Mouse (Mus musculus) spleen, adult 2 months (tissue): ENCODE data around the gene Crxos.

ENCODE experiments used
- CTCF ChIP-seq: fragments of 200-500 bp; IDR thresholded peaks from 2 replicates; pipeline ENCODE4 v1.5.1; 2011; ENCODE audit warnings: mild to moderate bottlenecking, inconsistent platforms; ENCODE audit not compliant: insufficient read depth, insufficient read length, insufficient replicate concordance; ENCODE audit errors: extremely low read depth
- POLR2A ChIP-seq: fragments of 200-500 bp; IDR thresholded peaks from 2 replicates; pipeline ENCODE4 v1.6.1; 2011; ENCODE audit warnings: low read depth, low read length, inconsistent platforms

DNA sequence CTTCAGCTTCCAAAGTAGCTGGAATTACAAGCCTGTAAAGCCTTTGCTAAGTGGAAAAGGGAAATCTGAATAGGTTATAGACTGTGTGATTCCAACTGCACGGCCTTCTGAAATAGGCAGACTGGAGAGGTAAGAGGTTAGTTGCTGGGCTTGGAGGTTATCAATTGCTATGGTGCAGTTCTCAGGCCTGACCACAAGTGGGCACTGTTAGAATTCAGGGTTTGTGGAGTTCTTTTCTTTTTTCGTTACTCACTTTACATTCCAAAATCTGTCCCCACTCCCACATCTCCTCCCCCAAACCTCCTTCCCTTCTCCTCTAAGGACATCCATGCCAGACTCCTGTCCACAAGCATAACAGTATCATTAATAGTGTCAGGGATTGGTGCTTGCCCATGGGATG is 31.8 kb downstream of the Crxos start:
- no peak for TF ChIP-seq POLR2A
- TF ChIP-seq CTCF: peak; percentile 36; the same call in 1 of the 2 replicates
